Mouse (Mus musculus) forebrain, embryonic 13.5 days (tissue): Measurements from ENCODE around the gene Atxn1. TPM values are rescaled to one million over a fixed set of nuclear protein-coding genes. Genes with fewer than 3 reads are reported as not detected.

Source experiments
- ATAC-seq: fragments of 200-750 bp; cut with Nextera tagmentation; 2 replicates; pipeline ENCODE4 v1.8.0; 2017
- H3K27ac ChIP-seq: fragments of 300-500 bp; sonication (generic); 2 replicates; pipeline ENCODE4 v1.5.1; 2015; ENCODE audit warnings: inconsistent platforms, mild to moderate bottlenecking, moderate library complexity
- H3K27me3 ChIP-seq: fragments of 300-500 bp; sonication (generic); 2 replicates; pipeline ENCODE4 v1.6.1; 2015; ENCODE audit warnings: mild to moderate bottlenecking, inconsistent platforms
- H3K36me3 ChIP-seq: fragments of 300-500 bp; sonication (generic); 2 replicates; pipeline ENCODE4 v1.6.1; 2015; ENCODE audit warnings: mild to moderate bottlenecking, inconsistent platforms; ENCODE audit not compliant: poor library complexity, severe bottlenecking
- H3K4me1 ChIP-seq: fragments of 300-500 bp; sonication (generic); 2 replicates; pipeline ENCODE4 v1.6.1; 2015; ENCODE audit warnings: inconsistent platforms
- H3K4me2 ChIP-seq: fragments of 300-500 bp; sonication (generic); 2 replicates; pipeline ENCODE4 v1.6.1; 2015; ENCODE audit warnings: inconsistent platforms, mild to moderate bottlenecking, moderate library complexity
- H3K4me3 ChIP-seq: fragments of 300-500 bp; sonication (generic); 2 replicates; pipeline ENCODE4 v1.5.1; 2015; ENCODE audit warnings: mild to moderate bottlenecking, inconsistent platforms
- H3K9ac ChIP-seq: fragments of 300-500 bp; sonication (generic); 2 replicates; pipeline ENCODE4 v1.6.1; 2015; ENCODE audit warnings: mild to moderate bottlenecking, inconsistent platforms
- H3K9me3 ChIP-seq: fragments of 300-500 bp; sonication (generic); replicated peaks from 2 replicates; pipeline ENCODE4 v1.6.1; 2016; ENCODE audit warnings: inconsistent platforms
- WGBS: fragments of 180-500 bp; shearing (Covaris S2); methylation state at CpG from one replicate; pipeline ENCODE4 v1.1.7; 2015; 5-methylcytosine and 5-hydroxymethylcytosine counted together
- polyA plus RNA-seq: library from polyadenylated mRNA; unstranded; fragments of >200 nt; fragmentation: Nextera tagmentation; extraction: Ambion mirVana; gene quantifications from 2 replicates; pipeline ENCODE4 v1.2.1, GENCODE M21; 2015

The Atxn1 gene
- polyA plus RNA-seq, 1 experiment from 2014 or later: 7.7 TPM

- Histone ChIP-seq H3K36me3 (no peaks in the 10 kb centered on the region), H3K4me3 (no peak overlapping the region), H3K27me3 (no peaks in the 10 kb centered on the region), H3K27ac (no peak overlapping the region), H3K9ac (no peak overlapping the region), H3K9me3 (no peaks in the 10 kb centered on the region), H3K4me1 (no peaks in the 10 kb centered on the region), H3K4me2 (no peak overlapping the region)
- 66% methylated on average over 12 of the region's 12 CpGs for WGBS
- ATAC-seq: no peak
Measured at GRCm38 (mm10) chr13:45582294-45582693, 382.5 kb downstream of the Atxn1 start.

GRCm38 (mm10) chr13:45579751-45580150, 385.1 kb downstream of the Atxn1 start:
- Histone ChIP-seq H3K9me3 (no peaks in the 10 kb centered on the region), H3K36me3 (no peaks in the 10 kb centered on the region), H3K4me3 (no peak overlapping the region), H3K4me1 (0 out of 2 replicates have a peak, but pooled peaks cover under 1% of the 10 kb centered on the region), H3K27ac (no peak overlapping the region), H3K27me3 (no peaks in the 10 kb centered on the region), H3K9ac (no peak overlapping the region), H3K4me2 (no peak overlapping the region)
- WGBS: 83% methylated on average over 3 of the region's 3 CpGs
- no peak for ATAC-seq

DNA sequence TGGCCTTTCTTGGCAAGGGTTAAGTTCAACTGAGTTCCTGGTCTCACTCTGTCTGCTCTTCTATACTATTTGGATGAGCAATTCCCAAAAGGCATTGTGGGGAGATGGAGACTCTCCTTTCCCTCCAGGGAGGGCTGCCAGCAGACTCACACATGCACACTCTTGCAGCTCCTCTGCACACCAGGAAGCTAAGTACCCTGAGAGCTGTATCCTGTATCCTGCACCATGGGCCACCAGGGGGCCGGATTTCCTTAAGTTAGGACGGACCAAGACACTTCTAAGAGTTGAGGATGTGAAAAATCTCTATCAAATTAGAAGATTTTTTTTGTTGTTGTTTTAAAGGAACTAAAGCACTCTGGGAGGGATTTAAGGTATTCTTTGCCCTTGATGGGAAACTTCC, 387.0 kb downstream of the Atxn1 start:
- Histone ChIP-seq H3K27me3 (no peaks in the 10 kb centered on the region), H3K36me3 (no peaks in the 10 kb centered on the region), H3K4me2 (no peak overlapping the region), H3K27ac (no peak overlapping the region), H3K4me1 (0 out of 2 replicates have a peak, but pooled peaks cover 3% of the 10 kb centered on the region), H3K9me3 (no peaks in the 10 kb centered on the region), H3K4me3 (no peak overlapping the region), H3K9ac (no peak overlapping the region)
- ATAC-seq: no peak
- 63% methylated on average over 2 of the region's 2 CpGs for WGBS

DNA sequence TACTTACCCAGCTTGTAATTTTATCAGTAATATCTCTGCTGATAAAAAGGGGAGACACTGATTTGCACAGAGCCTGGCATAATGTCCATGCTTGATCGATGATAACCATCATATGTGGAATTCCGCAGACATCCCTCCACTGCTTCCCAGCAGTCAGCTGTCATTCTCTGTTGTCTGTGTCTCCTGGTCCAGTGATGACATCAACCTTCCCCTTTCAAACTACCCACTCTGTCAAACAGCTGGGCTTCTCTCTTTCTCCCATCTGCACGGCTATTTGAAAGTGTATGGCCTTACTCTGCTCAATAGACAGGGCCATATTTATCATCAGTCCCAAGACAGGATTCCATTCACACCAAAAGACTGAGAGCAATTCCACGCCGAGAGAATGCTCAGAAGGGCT, 387.4 kb downstream of the Atxn1 start:
- H3K4me3 ChIP-seq: no peak overlapping the region
- ATAC-seq: no peak
- H3K27ac ChIP-seq: no peak overlapping the region
- H3K9me3 ChIP-seq: no peaks in the 10 kb centered on the region
- no peak overlapping the region for H3K4me2 ChIP-seq
- no peaks in the 10 kb centered on the region for H3K36me3 ChIP-seq
- peaks cover 7% of the 10 kb centered on the region; the same call in 1 of the 2 replicates for H3K4me1 ChIP-seq
- no peaks in the 10 kb centered on the region for H3K27me3 ChIP-seq
- WGBS: 75% methylated on average over 5 of the region's 5 CpGs
- no peak overlapping the region for H3K9ac ChIP-seq

- H3K4me1 ChIP-seq: peaks cover 13% of the 10 kb centered on the region; the same call in 1 of the 2 replicates
- no peak overlapping the region for H3K27ac ChIP-seq
- no peak overlapping the region for H3K9ac ChIP-seq
- no peaks in the 10 kb centered on the region for H3K27me3 ChIP-seq
- H3K4me3 ChIP-seq: no peak overlapping the region
- no peak overlapping the region for H3K4me2 ChIP-seq
- no peaks in the 10 kb centered on the region for H3K36me3 ChIP-seq
- no peaks in the 10 kb centered on the region for H3K9me3 ChIP-seq
- no peak for ATAC-seq
- 91% methylated on average over 4 of the region's 4 CpGs for WGBS
Measured at GRCm38 (mm10) chr13:45576185-45576584, 388.6 kb downstream of the Atxn1 start.

GRCm38 (mm10) chr13:45572768-45573167, 392.0 kb downstream of the Atxn1 start:
- Histone ChIP-seq H3K27ac (no peak overlapping the region), H3K36me3 (no peaks in the 10 kb centered on the region), H3K4me3 (no peak overlapping the region), H3K9ac (no peak overlapping the region), H3K4me1 (peaks cover 13% of the 10 kb centered on the region; the same call in 1 of the 2 replicates), H3K4me2 (no peak overlapping the region), H3K9me3 (no peaks in the 10 kb centered on the region), H3K27me3 (no peaks in the 10 kb centered on the region)
- ATAC-seq: no peak
- 31% methylated on average over 4 of the region's 4 CpGs for WGBS

GRCm38 (mm10) chr13:45571795-45572262, 393.0 kb downstream of the Atxn1 start:
- Histone ChIP-seq H3K9ac (no peak overlapping the region), H3K4me2 (peak overlapping the region; percentile 33), H3K4me1 (peaks cover 13% of the 10 kb centered on the region; the same call in 1 of the 2 replicates), H3K36me3 (peaks cover 8% of the 10 kb centered on the region), H3K4me3 (no peak overlapping the region), H3K9me3 (no peaks in the 10 kb centered on the region), H3K27me3 (no peaks in the 10 kb centered on the region), H3K27ac (no peak overlapping the region)
- peak; percentile 85 for ATAC-seq
- 2% methylated on average over 6 of the region's 6 CpGs for WGBS

GRCm38 (mm10) chr13:45569932-45570331, 394.9 kb downstream of the Atxn1 start:
- 85% methylated on average over 7 of the region's 7 CpGs for WGBS
- no peak overlapping the region for H3K9ac ChIP-seq
- H3K36me3 ChIP-seq: peaks cover 16% of the 10 kb centered on the region
- no peak overlapping the region for H3K4me3 ChIP-seq
- no peak for ATAC-seq
- H3K27ac ChIP-seq: no peak overlapping the region
- no peak overlapping the region for H3K4me2 ChIP-seq
- H3K9me3 ChIP-seq: no peaks in the 10 kb centered on the region
- H3K4me1 ChIP-seq: peaks cover 13% of the 10 kb centered on the region; the same call in 1 of the 2 replicates
- no peaks in the 10 kb centered on the region for H3K27me3 ChIP-seq

DNA sequence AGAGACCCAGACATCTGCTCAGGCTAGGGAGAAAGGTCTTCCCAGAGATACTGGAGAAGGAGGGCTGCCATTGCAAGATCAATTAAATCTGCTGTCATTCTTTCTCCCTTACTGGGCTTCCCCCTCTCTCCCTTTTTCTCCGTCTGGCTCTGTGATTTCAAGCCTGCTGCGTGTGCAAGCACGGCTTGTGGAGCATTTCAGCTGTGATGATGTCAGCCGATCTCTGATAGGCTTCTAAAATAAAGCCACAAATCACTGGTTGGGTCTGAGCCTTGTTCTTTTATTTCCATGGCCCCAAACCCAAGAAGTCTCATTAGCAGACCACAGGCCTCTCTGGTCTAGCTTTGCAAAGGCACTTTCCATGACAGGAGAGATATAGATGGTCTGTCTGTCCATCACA, 399.9 kb downstream of the Atxn1 start:
- no peak overlapping the region for H3K4me3 ChIP-seq
- H3K27me3 ChIP-seq: no peaks in the 10 kb centered on the region
- H3K27ac ChIP-seq: no peak overlapping the region
- 77% methylated on average over 4 of the region's 4 CpGs for WGBS
- no peak overlapping the region for H3K4me2 ChIP-seq
- no peak for ATAC-seq
- H3K9me3 ChIP-seq: no peaks in the 10 kb centered on the region
- H3K4me1 ChIP-seq: 0 out of 2 replicates have a peak, but pooled peaks cover 3% of the 10 kb centered on the region
- H3K36me3 ChIP-seq: peaks cover 16% of the 10 kb centered on the region
- H3K9ac ChIP-seq: no peak overlapping the region

- H3K4me2 ChIP-seq: no peak overlapping the region
- H3K4me3 ChIP-seq: no peak overlapping the region
- 0 out of 2 replicates have a peak, but pooled peaks cover 8% of the 10 kb centered on the region for H3K4me1 ChIP-seq
- no peaks in the 10 kb centered on the region for H3K9me3 ChIP-seq
- 74% methylated on average over 9 of the region's 9 CpGs for WGBS
- H3K9ac ChIP-seq: no peak overlapping the region
- H3K27me3 ChIP-seq: no peaks in the 10 kb centered on the region
- H3K36me3 ChIP-seq: peaks cover 10% of the 10 kb centered on the region
- no peak for ATAC-seq
- no peak overlapping the region for H3K27ac ChIP-seq
Measured at GRCm38 (mm10) chr13:45562011-45562410, 402.8 kb downstream of the Atxn1 start.

DNA sequence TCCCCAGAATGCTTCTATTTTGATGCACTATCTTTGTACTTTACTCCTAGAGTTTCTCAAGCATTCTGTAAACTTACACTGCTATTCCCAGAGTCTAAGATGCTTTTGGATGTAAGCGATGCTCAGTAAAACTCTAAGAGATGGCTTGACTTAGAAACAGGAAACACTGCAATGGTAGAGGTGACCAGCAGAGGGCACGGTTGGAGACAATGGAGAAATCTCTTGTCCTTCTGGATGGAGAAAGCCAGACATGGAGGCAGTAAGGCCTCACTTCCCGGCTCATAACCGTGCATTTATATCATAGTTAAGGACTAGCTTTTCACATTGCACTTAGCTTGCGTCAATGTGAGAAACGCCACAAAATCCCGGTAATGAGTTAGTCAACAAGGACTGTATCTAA, 404.3 kb downstream of the Atxn1 start:
- Histone ChIP-seq H3K9me3 (no peaks in the 10 kb centered on the region), H3K4me2 (no peak overlapping the region), H3K9ac (no peak overlapping the region), H3K4me3 (no peak overlapping the region), H3K36me3 (peaks cover 6% of the 10 kb centered on the region; the same call in 1 of the 2 replicates), H3K27ac (no peak overlapping the region), H3K27me3 (no peaks in the 10 kb centered on the region), H3K4me1 (0 out of 2 replicates have a peak, but pooled peaks cover 8% of the 10 kb centered on the region)
- ATAC-seq: no peak
- 77% methylated on average over 7 of the region's 7 CpGs for WGBS

DNA sequence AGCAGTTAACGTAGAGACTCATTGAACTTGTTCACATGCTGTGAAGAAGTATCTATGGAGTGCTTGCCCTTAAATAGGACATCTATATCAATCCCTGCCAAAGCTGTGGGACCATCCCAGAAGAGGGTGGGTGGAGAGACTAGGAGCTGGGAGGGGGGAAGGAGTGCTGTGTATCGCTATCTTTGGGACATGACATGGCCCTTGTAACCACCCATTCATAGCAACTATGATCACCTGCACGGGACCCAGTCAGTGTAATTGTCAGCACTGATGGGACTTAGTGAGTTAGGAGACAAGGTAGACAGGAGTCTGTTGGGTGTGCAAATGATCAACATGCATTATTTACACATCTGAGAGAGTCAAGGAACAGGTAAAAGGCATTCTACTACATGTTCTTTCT, 405.6 kb downstream of the Atxn1 start:
- peaks cover 6% of the 10 kb centered on the region; the same call in 1 of the 2 replicates for H3K36me3 ChIP-seq
- H3K27me3 ChIP-seq: no peaks in the 10 kb centered on the region
- no peak for ATAC-seq
- 92% methylated on average over 3 of the region's 3 CpGs for WGBS
- no peak overlapping the region for H3K4me3 ChIP-seq
- H3K9me3 ChIP-seq: no peaks in the 10 kb centered on the region
- H3K4me1 ChIP-seq: 0 out of 2 replicates have a peak, but pooled peaks cover 8% of the 10 kb centered on the region
- no peak overlapping the region for H3K9ac ChIP-seq
- H3K27ac ChIP-seq: no peak overlapping the region
- H3K4me2 ChIP-seq: no peak overlapping the region

DNA sequence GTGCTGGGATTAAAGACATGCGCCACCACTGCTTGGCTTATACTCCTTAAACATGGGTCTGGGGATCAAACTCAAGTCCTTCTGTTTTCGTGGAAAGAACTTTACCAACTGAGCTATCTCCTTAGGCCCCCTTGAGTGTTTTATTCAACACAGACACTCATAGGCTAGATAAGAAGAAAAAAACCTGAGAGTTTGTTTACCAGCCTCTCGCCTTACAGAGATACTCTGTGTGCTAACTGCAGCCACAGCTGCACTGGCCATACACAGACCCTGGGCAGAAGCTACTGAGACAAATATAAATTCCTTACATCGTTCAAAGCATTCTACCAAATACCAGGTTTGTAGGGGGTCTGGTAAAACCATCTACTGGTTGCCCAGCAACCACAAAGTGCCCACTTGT, 406.4 kb downstream of the Atxn1 start:
- 64% methylated on average over 4 of the region's 4 CpGs for WGBS
- H3K9ac ChIP-seq: no peak overlapping the region
- H3K36me3 ChIP-seq: peaks cover 6% of the 10 kb centered on the region; the same call in 1 of the 2 replicates
- no peak overlapping the region for H3K4me2 ChIP-seq
- H3K4me3 ChIP-seq: no peak overlapping the region
- H3K27me3 ChIP-seq: no peaks in the 10 kb centered on the region
- no peak for ATAC-seq
- H3K4me1 ChIP-seq: peaks cover 15% of the 10 kb centered on the region; the same call in 1 of the 2 replicates
- no peaks in the 10 kb centered on the region for H3K9me3 ChIP-seq
- no peak overlapping the region for H3K27ac ChIP-seq
